Mouse (Mus musculus): Measurements from ENCODE around the gene Atp8a2.

GRCm38 (mm10) chr14:59868369-59868768 is 328.6 kb downstream of the Atp8a2 start:
- TF ChIP-seq MAFK (IDR thresholded peaks at IDR 0.05; ENCODE audit: insufficient read depth, low read depth, low read length) (no peak), HCFC1 (IDR thresholded peaks at IDR 0.05; ENCODE audit: borderline replicate concordance, insufficient read depth, low read length) (no peak), ZC3H11A (IDR thresholded peaks at IDR 0.05; ENCODE audit: borderline replicate concordance, low read depth, low read length) (no peak), CHD2 (IDR thresholded peaks at IDR 0.05; ENCODE audit: low read depth, low read length) (no peak)
